Mouse (Mus musculus) monocyte, adult 5-6 weeks (primary cell): Measurements from ENCODE around the gene Icos. TPM values are rescaled to one million over a fixed set of nuclear protein-coding genes. Genes with fewer than 3 reads are reported as not detected.
A peak's percentile ranks its signal among the peaks of the same experiment; 100 is the strongest.

Experiments used
- ATAC-seq: fragments of 153-309, 156-312 bp; replicated peaks from 2 replicates; pipeline ENCODE4 v1.8.0; 2017; ENCODE audit warnings: mild to moderate bottlenecking; ENCODE audit not compliant: low TSS enrichment, insufficient number of reproducible peaks, severe bottlenecking, poor library complexity, low FRiP score
- total RNA-seq: library from RNA; stranded (forward); fragments of 200-1000, 200-491, 200-594 nt; gene quantifications from 3 replicates; pipeline ENCODE4 v1.2.3, GENCODE M21; 2017

Icos gene
- total RNA-seq, 1 experiment from 2014 or later: 2.7 TPM

DNA sequence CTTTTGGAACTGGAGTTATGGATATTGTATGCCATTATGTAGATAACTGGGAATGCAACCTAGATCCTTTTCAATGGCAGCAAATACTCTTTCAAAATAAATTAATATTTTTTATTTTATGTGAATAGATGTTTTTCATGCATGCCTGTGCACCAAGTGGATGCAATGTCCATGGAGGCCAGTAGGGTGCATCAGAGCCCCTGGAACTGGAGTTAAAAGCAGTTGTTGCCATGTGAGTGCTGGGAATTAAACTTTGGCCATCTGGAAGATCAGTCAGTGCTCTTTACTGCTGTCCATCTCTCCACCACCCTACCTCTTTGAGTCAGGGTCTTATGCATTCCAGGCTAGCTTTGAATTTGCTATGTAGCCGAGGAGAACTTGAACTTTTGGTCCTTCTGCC lies 19.4 kb upstream of the Icos start:
- no peak for ATAC-seq

GRCm38 (mm10) chr1:60959246-60959645 lies 18.5 kb upstream of the Icos start:
- ATAC-seq: no peak

DNA sequence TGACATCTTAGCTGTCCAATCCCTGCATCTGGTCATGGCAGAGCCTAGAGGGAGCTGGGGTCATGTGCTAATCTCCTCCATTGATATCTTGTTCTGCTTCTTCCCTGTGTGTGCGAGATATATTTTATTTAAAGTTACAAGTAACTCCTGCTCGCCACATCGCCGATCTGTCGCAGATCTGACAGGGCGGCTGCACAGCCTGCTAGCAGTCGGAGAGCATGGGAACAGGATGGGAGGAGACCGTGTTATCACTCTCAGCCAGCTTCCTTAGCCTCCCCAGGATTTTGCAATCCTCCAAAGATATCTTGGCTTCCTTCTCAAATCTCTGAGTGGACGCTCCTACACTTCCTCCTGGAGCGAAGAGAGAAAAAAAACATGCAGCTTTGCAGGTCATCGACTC lies 17.3 kb upstream of the Icos start:
- no peak for ATAC-seq

DNA sequence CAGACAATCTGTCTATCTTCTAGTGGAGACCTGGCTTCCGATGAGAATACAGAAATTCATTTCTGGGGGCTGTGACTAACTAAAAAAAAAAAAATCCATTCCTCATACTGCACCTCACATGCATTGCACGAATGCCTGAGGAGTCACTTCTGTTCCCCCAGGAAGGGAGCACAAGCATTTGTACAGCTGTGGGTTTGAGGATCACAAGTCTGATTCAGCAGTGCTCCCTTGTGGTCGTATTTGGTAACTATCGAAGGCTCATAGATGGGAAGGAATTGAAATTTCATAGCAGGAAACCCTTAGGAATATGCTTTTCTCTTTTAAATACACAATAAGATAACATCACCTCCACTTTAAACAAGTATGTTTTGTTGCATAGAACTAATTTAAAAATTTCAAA lies 16.6 kb upstream of the Icos start:
- ATAC-seq: peak; percentile 50; the same call in 1 of the 2 replicates

DNA sequence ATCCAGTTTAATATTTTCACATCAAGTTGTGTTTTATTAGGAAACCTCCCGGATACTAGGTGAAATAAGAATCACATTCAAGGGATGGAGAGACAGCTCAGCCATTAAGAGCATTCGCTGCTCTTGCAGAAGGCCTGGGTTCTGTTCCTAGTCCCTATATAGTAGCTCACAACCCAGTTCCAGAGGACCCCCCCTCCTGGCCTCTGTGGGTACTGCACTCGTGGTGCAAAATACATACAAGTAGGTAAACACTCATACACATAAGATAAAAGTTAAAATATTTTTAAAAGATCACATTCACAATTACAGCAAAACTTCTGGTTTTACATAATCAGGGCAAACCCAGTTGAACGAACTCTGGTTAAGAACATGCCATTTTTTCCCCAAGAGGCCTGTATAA lies 15.6 kb upstream of the Icos start:
- no peak for ATAC-seq

DNA sequence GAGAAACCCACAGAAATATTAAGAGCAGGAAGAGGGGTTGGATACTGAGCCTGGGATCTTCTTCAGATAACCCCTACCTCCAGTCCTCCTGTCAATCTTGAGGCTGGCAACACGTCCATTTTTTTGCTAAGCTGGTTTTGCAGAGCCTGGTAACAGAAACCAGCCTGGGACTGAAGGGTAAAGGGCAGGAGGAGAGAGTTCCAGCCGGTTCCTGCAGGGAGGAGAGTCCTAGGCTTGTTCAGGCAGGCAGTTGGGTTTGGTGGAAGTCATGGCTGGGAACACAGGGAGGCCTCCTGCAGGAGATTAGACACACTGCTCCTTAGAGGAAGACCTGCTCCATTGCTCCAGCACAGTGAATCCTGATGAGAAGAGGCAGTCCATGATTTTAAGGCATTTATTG lies 10.2 kb upstream of the Icos start:
- ATAC-seq: no peak

GRCm38 (mm10) chr1:60970846-60971245 lies 6.9 kb upstream of the Icos start:
- no peak for ATAC-seq

DNA sequence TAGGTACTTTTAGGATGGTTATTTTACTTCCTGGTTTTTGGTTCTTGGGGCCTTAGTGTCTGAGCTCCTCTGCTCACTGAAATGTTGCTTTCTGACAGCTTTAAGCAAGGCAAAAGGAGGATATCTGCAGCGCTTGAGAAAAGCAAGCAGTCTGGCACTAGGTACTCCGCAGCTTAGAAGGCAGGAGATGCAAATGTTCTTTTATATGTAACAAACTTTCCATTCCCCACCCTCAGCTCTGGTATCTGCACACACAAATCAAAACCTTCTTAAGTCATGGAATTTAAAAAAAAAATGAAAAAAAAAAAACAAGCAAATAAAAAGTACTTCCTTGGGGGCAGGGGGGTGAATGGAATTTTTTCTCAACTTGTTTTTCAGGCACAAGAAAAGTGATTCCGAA lies 3.5 kb upstream of the Icos start:
- ATAC-seq: no peak

DNA sequence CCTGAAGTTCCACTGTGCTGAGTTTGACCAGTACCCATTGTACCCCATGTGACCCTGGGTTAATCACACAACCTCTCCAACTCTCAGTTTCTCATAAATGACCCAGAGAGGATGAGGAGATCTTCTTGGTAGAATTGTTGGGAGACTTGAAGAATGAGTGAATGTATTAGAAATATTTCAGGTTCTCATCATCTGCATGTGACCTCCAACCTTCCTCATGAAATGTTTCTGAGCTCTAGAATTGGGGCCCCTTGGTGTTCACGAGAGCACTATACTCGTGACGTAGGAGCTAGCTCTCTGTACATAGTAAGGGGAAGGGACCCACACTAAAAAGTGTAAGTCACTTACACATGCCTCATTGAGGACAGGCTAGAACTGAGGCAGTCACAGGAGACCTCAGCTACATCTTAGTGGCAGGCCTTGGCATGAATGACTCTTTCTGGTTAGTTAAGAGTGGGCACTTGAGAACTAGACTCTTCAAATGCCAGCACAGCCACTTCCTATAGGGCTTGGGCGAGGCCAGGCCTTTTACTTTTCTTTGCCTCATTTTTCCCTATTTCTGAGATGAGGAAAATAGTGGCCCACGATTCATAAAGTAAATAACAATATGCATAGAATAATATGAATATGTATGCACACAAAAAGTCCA lies 2.0 kb upstream of the Icos start:
- no peak for ATAC-seq

- ATAC-seq: no peak
Measured at GRCm38 (mm10) chr1:60979126-60979842, 1.6 kb downstream of the Icos start.

GRCm38 (mm10) chr1:60979843-60980235 lies 2.1 kb downstream of the Icos start:
- no peak for ATAC-seq

- no peak for ATAC-seq
Measured at GRCm38 (mm10) chr1:60985075-60985474, 7.3 kb downstream of the Icos start.

DNA sequence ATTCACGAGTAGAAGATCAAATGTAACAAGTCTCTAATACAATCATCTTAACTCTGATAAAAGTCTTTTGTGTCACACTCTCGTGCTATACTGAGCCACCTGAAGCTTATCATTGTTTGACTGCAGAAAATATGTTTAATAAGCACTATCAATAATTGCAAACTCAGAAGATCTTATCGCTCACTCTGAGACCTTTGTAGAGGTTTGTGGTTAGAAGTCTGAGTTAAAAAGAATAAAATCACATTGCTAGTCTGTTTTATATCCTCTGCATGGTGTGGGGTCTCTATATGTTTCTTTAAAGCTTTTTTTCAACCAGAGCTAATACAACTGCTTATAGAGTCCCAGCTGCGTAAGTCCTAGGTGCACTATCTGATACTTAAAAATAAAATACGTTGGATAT lies 8.4 kb downstream of the Icos start:
- no peak for ATAC-seq

- ATAC-seq: no peak
Measured at GRCm38 (mm10) chr1:60989086-60989485, 11.4 kb downstream of the Icos start.

GRCm38 (mm10) chr1:60990305-60990704 lies 12.6 kb downstream of the Icos start:
- no peak for ATAC-seq

- ATAC-seq: no peak
Measured at GRCm38 (mm10) chr1:60998008-60998557, 20.4 kb downstream of the Icos start.

DNA sequence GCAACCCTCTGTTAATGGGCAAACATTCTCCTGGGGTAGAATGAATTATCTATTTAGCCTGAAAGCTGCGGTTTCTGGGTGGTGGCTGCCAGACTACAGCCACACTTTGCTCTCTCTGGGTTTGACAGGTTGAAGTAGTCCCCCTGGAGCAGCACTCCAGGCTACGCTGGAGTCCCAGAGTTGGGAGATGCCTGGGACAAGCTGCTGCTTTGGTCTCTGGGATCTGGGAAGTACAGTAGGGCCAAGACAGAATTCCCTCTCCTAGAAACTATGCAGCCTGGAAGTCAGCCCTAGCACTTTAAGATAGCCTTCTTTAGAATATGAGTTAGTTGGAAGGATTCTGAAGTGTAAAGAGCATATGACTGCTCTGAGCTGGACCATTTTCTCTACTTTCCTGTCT lies 21.0 kb downstream of the Icos start:
- no peak for ATAC-seq

DNA sequence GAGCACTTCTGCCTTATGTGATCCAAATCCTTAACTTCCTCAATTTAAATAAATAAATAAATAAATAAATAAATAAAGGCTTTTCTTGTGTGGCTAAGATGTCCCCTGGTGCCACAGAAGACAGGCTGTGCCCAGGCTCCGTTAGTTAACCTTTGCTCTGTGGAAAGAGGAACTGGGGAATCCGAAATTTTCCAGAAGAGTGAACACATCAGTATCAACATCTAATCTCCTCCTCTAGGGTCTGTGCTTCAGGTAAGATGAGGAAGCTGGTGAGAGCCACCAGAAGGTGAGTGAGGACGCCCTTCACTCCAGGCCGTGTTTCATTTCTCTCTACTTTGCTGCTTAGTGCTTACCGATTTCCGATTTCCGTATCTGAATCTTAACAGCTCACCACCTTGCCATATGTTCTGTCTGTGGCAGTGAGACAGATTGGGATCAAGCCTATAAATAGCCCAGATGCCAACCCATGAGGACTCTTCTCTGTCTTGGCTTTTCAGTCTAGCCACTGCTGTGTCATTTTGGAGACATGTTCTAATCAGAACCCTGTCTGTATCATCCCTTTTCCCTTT lies 24.1 kb downstream of the Icos start:
- no peak for ATAC-seq

GRCm38 (mm10) chr1:61006229-61006628 lies 28.5 kb downstream of the Icos start:
- ATAC-seq: no peak

GRCm38 (mm10) chr1:61007516-61007915 lies 29.8 kb downstream of the Icos start:
- ATAC-seq: no peak
